Mouse (Mus musculus) neural tube, postnatal 0 days (tissue): ENCODE data around the gene Olfr596. TPM values are rescaled to one million over a fixed set of nuclear protein-coding genes. Genes with fewer than 3 reads are reported as not detected.

Experiments
- microRNA-seq: library from miRNA; unstranded; fragments of <30 nt; microRNA quantifications from one replicate; pipeline ENCODE4, GENCODE M21; 2016
- polyA plus RNA-seq: library from polyadenylated mRNA; unstranded; fragments of >200 nt; fragmentation: Nextera tagmentation; extraction: Ambion mirVana; gene quantifications from 2 replicates; pipeline ENCODE4 v1.2.1, GENCODE M21; 2015

Olfr596 gene
- not detected in 2 replicates for polyA plus RNA-seq

GRCm38 (mm10) chr7:103305348-103305747 is at the start of gene Olfr596:
TSS of gene Olfr596 (plus strand) at chr7:103305648.

GRCm38 (mm10) chr7:103316015-103316414 is 10.6 kb downstream of the Olfr596 start, which contains the start of gene Olfr597:
TSS of gene Olfr597 (plus strand) at chr7:103316315.

GRCm38 (mm10) chr7:103323268-103323667 is 17.8 kb downstream of the Olfr596 start, which contains the start of gene Olfr598:
TSS of gene Olfr598 (plus strand) at chr7:103323568.

GRCm38 (mm10) chr7:103335617-103336016 is 30.2 kb downstream of the Olfr596 start, which contains the start of gene Olfr599:
TSS of gene Olfr599 (plus strand) at chr7:103335917.

GRCm38 (mm10) chr7:103349569-103349968 is 44.1 kb downstream of the Olfr596 start, which contains the start of gene Olfr600:
TSS of gene Olfr600 (minus strand) at chr7:103349669.

Small RNA genes lying within 50 kb of the gene (microRNA-seq; reads per million reads assigned to microRNA genes)
- gene Gm23550, result not detected
- gene Gm25171, result not detected

Other genes with a start within 250 kb of the Olfr596 start
- not detected in 2 replicates for gene Olfr584, start 223.8 kb upstream of the Olfr596 start, polyA plus RNA-seq
- not detected in 2 replicates for gene Olfr585, start 207.9 kb upstream of the Olfr596 start, polyA plus RNA-seq
- not detected in 2 replicates for gene Olfr586, start 180.0 kb upstream of the Olfr596 start, polyA plus RNA-seq
- not detected in 2 replicates for gene Olfr588-ps1, start 164.8 kb upstream of the Olfr596 start, polyA plus RNA-seq
- gene Olfr589, start 149.3 kb upstream of the Olfr596 start, polyA plus RNA-seq, result not detected in 2 replicates
- gene Olfr591, start 127.3 kb upstream of the Olfr596 start, polyA plus RNA-seq, result not detected in 2 replicates
- not detected in 2 replicates for gene Olfr592, start 120.8 kb upstream of the Olfr596 start, polyA plus RNA-seq
- not detected in 2 replicates for gene Olfr593, start 93.8 kb upstream of the Olfr596 start, polyA plus RNA-seq
- gene Olfr594, start 88.7 kb upstream of the Olfr596 start, polyA plus RNA-seq, result not detected in 2 replicates
- not detected in 2 replicates for gene Usp17ld, start 53.1 kb upstream of the Olfr596 start, polyA plus RNA-seq
- gene Olfr597, start 10.7 kb downstream of the Olfr596 start, polyA plus RNA-seq, result not detected in 2 replicates
- gene Olfr598, start 17.9 kb downstream of the Olfr596 start, polyA plus RNA-seq, result not detected in 2 replicates
- not detected in 2 replicates for gene Olfr599, start 30.3 kb downstream of the Olfr596 start, polyA plus RNA-seq
- not detected in 2 replicates for gene Olfr600, start 44.0 kb downstream of the Olfr596 start, polyA plus RNA-seq
- gene Olfr601, start 57.0 kb downstream of the Olfr596 start, polyA plus RNA-seq, result not detected in 2 replicates
- gene Olfr603, start 80.5 kb downstream of the Olfr596 start, polyA plus RNA-seq, result not detected in 2 replicates
- not detected in 2 replicates for gene Usp17lc, start 109.4 kb downstream of the Olfr596 start, polyA plus RNA-seq
- not detected in 2 replicates for gene Olfr605, start 139.8 kb downstream of the Olfr596 start, polyA plus RNA-seq
- not detected in 2 replicates for gene Olfr606, start 143.4 kb downstream of the Olfr596 start, polyA plus RNA-seq
- gene Olfr607, start 158.5 kb downstream of the Olfr596 start, polyA plus RNA-seq, result not detected in 2 replicates
- gene Olfr608, start 164.2 kb downstream of the Olfr596 start, polyA plus RNA-seq, result not detected in 2 replicates
- gene Olfr609, start 192.4 kb downstream of the Olfr596 start, polyA plus RNA-seq, result not detected in 2 replicates
- gene Olfr610, start 206.5 kb downstream of the Olfr596 start, polyA plus RNA-seq, result not detected in 2 replicates
- not detected in 2 replicates for gene Olfr611, start 215.2 kb downstream of the Olfr596 start, polyA plus RNA-seq
- not detected in 2 replicates for gene Olfr612, start 237.1 kb downstream of the Olfr596 start, polyA plus RNA-seq
- not detected in 2 replicates for gene Olfr613, start 242.4 kb downstream of the Olfr596 start, polyA plus RNA-seq